In the genomic region with DNA sequence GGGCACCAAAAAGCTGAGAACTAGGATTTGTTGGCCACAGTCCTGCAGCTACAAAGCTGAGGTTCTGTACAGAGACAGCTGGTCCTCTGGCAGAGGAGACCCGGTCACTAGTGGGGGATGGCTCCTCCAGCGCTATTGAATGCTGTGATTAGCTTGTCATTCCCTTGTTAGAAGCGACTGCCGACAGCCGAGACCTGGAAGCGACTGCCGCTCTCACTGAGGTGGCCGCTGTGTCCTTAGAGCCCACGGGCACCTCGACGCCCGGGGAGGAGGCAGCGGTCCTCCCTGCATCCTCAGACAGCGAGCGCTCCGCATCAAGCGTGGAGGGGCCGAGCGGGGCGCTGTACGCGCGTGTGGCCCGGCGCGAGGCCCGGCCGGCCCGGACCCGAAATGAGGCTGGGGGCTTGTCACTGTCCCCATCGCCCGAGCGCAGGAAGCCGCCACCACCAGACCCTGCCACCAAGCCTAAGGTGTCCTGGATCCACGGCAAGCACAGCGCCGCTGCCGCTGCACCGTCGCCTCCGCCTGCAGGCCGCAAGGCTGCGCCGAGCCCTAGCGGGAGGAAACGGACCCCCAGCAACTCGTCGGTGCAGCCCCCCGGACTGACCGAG, we compare ENCODE assay signal across 8 mouse cellular contexts. TPM values are rescaled to one million over a fixed set of nuclear protein-coding genes. Genes with fewer than 3 reads are reported as not detected.
DNase-seq lines count a peak whose midpoint lies in the region; ATAC-seq and TF ChIP-seq lines count a peak whose summit lies in the region.

No protein-coding gene starts in this region.

- no peak for ATAC-seq in erythroblast, adult 5-6 weeks (replicated peaks; ENCODE audit: low FRiP score, poor library complexity, severe bottlenecking)
- no peak for ATAC-seq in liver, embryonic 16.5 days (ENCODE audit: low read depth)
- no peak for ATAC-seq in megakaryocyte-erythroid progenitor cell, adult 5-6 weeks (replicated peaks; ENCODE audit: low FRiP score, low TSS enrichment, poor library complexity, severe bottlenecking)

- H3K4me2 ChIP-seq in liver, embryonic 16.5 days (ENCODE audit: low read depth, low read length) = peak overlapping the region; percentile 81

- H3K4me1 ChIP-seq in erythroblast, embryonic 14.5 days (ENCODE audit: control insufficient read depth) = peaks cover 33% of the 10 kb centered on the region
- peaks cover 28% of the 10 kb centered on the region for H3K4me1 ChIP-seq in spleen, adult 2 months (ENCODE audit: control insufficient read depth, insufficient read depth, insufficient read length)
- H3K4me1 ChIP-seq in liver, embryonic 16.5 days (ENCODE audit: control insufficient read depth, low read depth, low read length) = peaks cover 29% of the 10 kb centered on the region

- H3K9me3 ChIP-seq in erythroblast, embryonic 14.5 days (ENCODE audit: control insufficient read depth, low read length) = peaks cover 30% of the 10 kb centered on the region; the same call in 1 of the 2 replicates
- no peaks in the 10 kb centered on the region for H3K9me3 ChIP-seq in liver, embryonic 16.5 days (replicated peaks; ENCODE audit: control insufficient read depth, low read length)

- H3K27me3 ChIP-seq in erythroblast, embryonic 14.5 days (ENCODE audit: control insufficient read depth) = peaks cover 96% of the 10 kb centered on the region
- peaks cover 29% of the 10 kb centered on the region for H3K27me3 ChIP-seq in spleen, adult 2 months (ENCODE audit: control insufficient read depth, insufficient read depth, low read length)
- peaks cover 88% of the 10 kb centered on the region for H3K27me3 ChIP-seq in liver, embryonic 16.5 days (ENCODE audit: control insufficient read depth, insufficient read depth, low read depth, low read length)

- intact Hi-C loops in heart, postnatal 10 days (cut with DNase I) = no loop called here

- no peaks in the 10 kb centered on the region for H3K36me3 ChIP-seq in erythroblast, embryonic 14.5 days (ENCODE audit: control insufficient read depth)
- H3K36me3 ChIP-seq in spleen, adult 2 months (ENCODE audit: control insufficient read depth, insufficient read depth, low read length) = no peaks in the 10 kb centered on the region
- no peaks in the 10 kb centered on the region for H3K36me3 ChIP-seq in liver, embryonic 16.5 days (ENCODE audit: control insufficient read depth, insufficient read depth)

- H3K27ac ChIP-seq in spleen, adult 2 months (ENCODE audit: insufficient read depth, low read length) = no peak overlapping the region
- no peak overlapping the region for H3K27ac ChIP-seq in liver, embryonic 16.5 days (ENCODE audit: low read length)

- TF ChIP-seq CTCF in spleen, adult 2 months (IDR thresholded peaks at IDR 0.05; ENCODE audit: extremely low read depth, insufficient read depth, insufficient read length, insufficient replicate concordance) = no peak

- no peak for TF ChIP-seq POLR2A in spleen, adult 2 months (IDR thresholded peaks at IDR 0.05; ENCODE audit: low read depth, low read length)

- WGBS in spleen, adult 2 months = 7% methylated on average over 50 of the region's 50 CpGs
- 3% methylated on average over 50 of the region's 50 CpGs for WGBS in liver, embryonic 16.5 days (ENCODE audit: insufficient replicate concordance)

- H3K9ac ChIP-seq in liver, embryonic 16.5 days (ENCODE audit: low read depth, low read length) = peak overlapping the region; percentile 52

- H3K4me3 ChIP-seq in erythroblast, embryonic 14.5 days (replicated peaks) = peak overlapping the region; percentile 55
- peak overlapping the region; percentile 68; the same call in 1 of the 2 replicates for H3K4me3 ChIP-seq in spleen, adult 2 months (ENCODE audit: extremely low read depth, insufficient read depth, insufficient read length)
- peak overlapping the region; percentile 59 for H3K4me3 ChIP-seq in liver, embryonic 16.5 days (ENCODE audit: low read depth, low read length)

- DNase-seq in spleen, adult 2 months (ENCODE audit: low read depth in 1 of 2, low spot score in 2 of 2) = no peak
- no peak for DNase-seq in spleen, postnatal 14 days (ENCODE audit: low spot score in 2 of 2)
- peak; percentile 43 to 54 for DNase-seq in heart, postnatal 10 days
- no peak for DNase-seq in spleen, postnatal 10 days (ENCODE audit: low spot score in 2 of 2)

RNA-seq across cellular contexts. Expression of a gene that starts 9.6 kb away (rescaled TPM):
- 0.03 TPM in 1 of 2 replicates, not detected in the other for polyA plus RNA-seq in erythroblast, embryonic 14.5 days (2012)
- total RNA-seq in erythroblast, adult 5-6 weeks (2015; ENCODE audit: low replicate concordance) = not detected in 2 replicates
- total RNA-seq in erythroblast, adult 5-6 weeks (2017; ENCODE audit: low replicate concordance) = not detected in 2 replicates
- polyA plus RNA-seq in spleen, adult 2 months (2012; rRNA removed) = 27.6 and 40.8 TPM in 2 replicates
- 10 to 100 TPM; 15.1 to 16.0 TPM for total RNA-seq in heart, postnatal 10 days (2021)
- polyA plus RNA-seq in liver, embryonic 16.5 days (2015; fragmentation: Nextera tagmentation; extraction: Ambion mirVana) = 0.67 TPM in 2 replicates
- not detected in 2 replicates for total RNA-seq in megakaryocyte-erythroid progenitor cell, adult 5-6 weeks (2014; fragmentation: Nextera tagmentation)
- not detected in 2 replicates for total RNA-seq in megakaryocyte-erythroid progenitor cell, adult 5-6 weeks (2017)

RNA-seq across cellular contexts. Expression of a gene that starts 26.2 kb away (rescaled TPM):
- polyA plus RNA-seq in erythroblast, embryonic 14.5 days (2012) = not detected in 2 replicates
- total RNA-seq in erythroblast, adult 5-6 weeks (2015; ENCODE audit: low replicate concordance) = not detected in 2 replicates
- not detected in 2 replicates for total RNA-seq in erythroblast, adult 5-6 weeks (2017; ENCODE audit: low replicate concordance)
- polyA plus RNA-seq in spleen, adult 2 months (2012; rRNA removed) = not detected in 2 replicates
- total RNA-seq in heart, postnatal 10 days (2021) = under 1 TPM in 1 of 2 experiments, not detected in 1; 0.22 TPM
- not detected in 2 replicates for polyA plus RNA-seq in liver, embryonic 16.5 days (2015; fragmentation: Nextera tagmentation; extraction: Ambion mirVana)
- total RNA-seq in megakaryocyte-erythroid progenitor cell, adult 5-6 weeks (2014; fragmentation: Nextera tagmentation) = not detected in 2 replicates
- total RNA-seq in megakaryocyte-erythroid progenitor cell, adult 5-6 weeks (2017) = not detected in 2 replicates

RNA-seq across cellular contexts. Expression of a gene that starts 31.5 kb away (rescaled TPM):
- polyA plus RNA-seq in erythroblast, embryonic 14.5 days (2012) = 0.44 and 0.70 TPM in 2 replicates
- 2.5 TPM in 1 of 2 replicates, not detected in the other for total RNA-seq in erythroblast, adult 5-6 weeks (2015; ENCODE audit: low replicate concordance)
- total RNA-seq in erythroblast, adult 5-6 weeks (2017; ENCODE audit: low replicate concordance) = 1.3 TPM in 1 of 2 replicates, not detected in the other
- 10.0 and 11.2 TPM in 2 replicates for polyA plus RNA-seq in spleen, adult 2 months (2012; rRNA removed)
- 1 to 10 TPM; 1.4 TPM for total RNA-seq in heart, postnatal 10 days (2021)
- polyA plus RNA-seq in liver, embryonic 16.5 days (2015; fragmentation: Nextera tagmentation; extraction: Ambion mirVana) = 0.58 and 0.88 TPM in 2 replicates
- total RNA-seq in megakaryocyte-erythroid progenitor cell, adult 5-6 weeks (2014; fragmentation: Nextera tagmentation) = 3.5 and 6.9 TPM in 2 replicates
- 2.2 and 3.4 TPM in 2 replicates for total RNA-seq in megakaryocyte-erythroid progenitor cell, adult 5-6 weeks (2017)

RNA-seq across cellular contexts. Expression of a gene that starts 47.3 kb away (rescaled TPM):
- 0.22 and 1.5 TPM in 2 replicates for polyA plus RNA-seq in erythroblast, embryonic 14.5 days (2012)
- 2.1 and 2.5 TPM in 2 replicates for total RNA-seq in erythroblast, adult 5-6 weeks (2015; ENCODE audit: low replicate concordance)
- total RNA-seq in erythroblast, adult 5-6 weeks (2017; ENCODE audit: low replicate concordance) = 4.3 and 9.0 TPM in 2 replicates
- 20.0 and 25.5 TPM in 2 replicates for polyA plus RNA-seq in spleen, adult 2 months (2012; rRNA removed)
- total RNA-seq in heart, postnatal 10 days (2021) = 10 to 100 TPM; 26.9 to 27.6 TPM
- 11.2 and 12.8 TPM in 2 replicates for polyA plus RNA-seq in liver, embryonic 16.5 days (2015; fragmentation: Nextera tagmentation; extraction: Ambion mirVana)
- 34.5 and 35.6 TPM in 2 replicates for total RNA-seq in megakaryocyte-erythroid progenitor cell, adult 5-6 weeks (2014; fragmentation: Nextera tagmentation)
- total RNA-seq in megakaryocyte-erythroid progenitor cell, adult 5-6 weeks (2017) = 26.6 and 65.5 TPM in 2 replicates

Comparison
In these comparisons a context has a peak if more than half of its experiments do, and no peak if none do; other contexts are left out.
1. DNase-seq: peak in heart, postnatal 10 days (2 of 2); none in spleen, adult 2 months (0 of 2), spleen, postnatal 14 days (0 of 2) and spleen, postnatal 10 days (0 of 2).
2. RNA of a gene that starts 9.6 kb away (total RNA-seq): 15.1 to 16.0 TPM in heart, postnatal 10 days; not detected in erythroblast, adult 5-6 weeks and not detected in megakaryocyte-erythroid progenitor cell, adult 5-6 weeks; every median in the first group is over 10 times any median in the second.
3. Peak in every context shown above with its lines, with median percentiles within 50 percentile points of each other: H3K4me3 ChIP-seq.